Mouse (Mus musculus): ENCODE measurements around the gene 1700028J19Rik.
A peak's percentile ranks its signal among the peaks of the same experiment; 100 is the strongest.

1700028J19Rik gene

GRCm38 (mm10) chr7:44246055-44246983 lies at the start of gene 1700028J19Rik, which contains the start of gene 2410002F23Rik:
Gene 1700028J19Rik, minus strand, starts transcription at chr7:44246695.
Gene 2410002F23Rik, plus strand, starts transcription at chr7:44246722.
- DNase-seq (ENCODE audit: low spot score in 2 of 2), result peak; percentile 87 to 93

DNA sequence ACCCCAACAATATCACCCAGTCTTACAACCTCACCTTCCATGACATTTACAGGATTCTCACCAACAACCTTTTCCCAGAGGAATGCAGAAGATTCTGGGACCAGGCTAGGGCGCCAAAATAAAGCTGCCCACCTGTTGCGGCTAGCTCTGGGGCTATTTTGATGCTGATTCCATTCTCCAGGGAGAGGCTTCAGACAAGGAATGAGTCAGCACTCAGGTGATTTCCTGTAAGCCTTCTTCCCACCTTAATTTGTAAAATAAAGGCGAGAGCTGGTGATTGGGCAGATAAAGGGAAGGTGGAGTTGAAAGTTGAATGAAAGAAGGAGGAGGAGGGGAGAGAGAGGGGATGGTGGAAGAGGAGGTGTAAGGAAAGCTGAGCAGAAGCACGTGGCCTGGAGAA lies 44.9 kb upstream of the 1700028J19Rik start:
- DNase-seq (ENCODE audit: low spot score in 2 of 2), result no peak

- DNase-seq (ENCODE audit: low spot score in 2 of 2), result no peak
These were observed 44.5 kb upstream of the 1700028J19Rik start for GRCm38 (mm10) chr7:44290986-44291385.

- no peak for DNase-seq (ENCODE audit: low spot score in 2 of 2)
These were observed 41.3 kb upstream of the 1700028J19Rik start for GRCm38 (mm10) chr7:44287760-44288159.

DNA sequence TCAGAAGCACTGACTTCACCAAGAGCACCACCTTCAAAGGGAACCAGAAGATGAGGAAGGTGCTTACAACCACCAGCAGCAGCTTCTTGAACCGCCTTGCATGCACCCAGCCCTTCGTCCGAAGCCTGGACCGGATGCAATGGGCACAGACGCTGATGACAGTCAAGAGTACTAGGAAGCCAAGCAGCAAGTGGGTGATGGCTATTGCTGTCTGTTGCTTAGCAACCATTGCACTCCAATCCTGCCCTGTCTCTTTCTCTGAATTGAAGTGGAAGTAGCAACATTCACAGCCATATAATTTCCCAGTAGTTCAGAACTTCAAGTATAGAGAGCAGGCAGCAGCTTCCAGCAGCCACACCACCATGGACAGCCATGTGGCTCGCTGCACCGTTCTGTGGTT lies 35.1 kb upstream of the 1700028J19Rik start:
- DNase-seq (ENCODE audit: low spot score in 2 of 2), result no peak

DNA sequence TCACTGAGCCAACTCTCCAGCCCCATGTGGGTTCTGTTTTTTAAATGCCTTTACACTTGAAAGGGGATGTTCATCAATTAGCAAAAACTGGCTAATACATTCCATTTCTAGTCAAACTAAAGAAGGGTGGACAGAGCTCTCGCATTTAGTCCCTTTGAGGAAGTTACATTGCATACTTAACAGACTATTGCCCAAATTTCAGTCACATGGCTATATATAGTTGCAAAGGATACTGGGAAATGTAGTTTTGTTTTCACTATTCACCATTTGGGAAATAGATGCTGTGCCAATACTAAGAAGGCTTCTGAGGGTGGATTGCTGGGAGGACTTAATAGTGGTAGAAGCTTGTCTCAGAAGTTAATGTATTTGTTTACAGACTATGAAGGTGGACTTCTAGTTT lies 34.5 kb upstream of the 1700028J19Rik start:
- no peak for DNase-seq (ENCODE audit: low spot score in 2 of 2)

- DNase-seq (ENCODE audit: low spot score in 2 of 2), result no peak
These were observed 30.7 kb upstream of the 1700028J19Rik start for GRCm38 (mm10) chr7:44277250-44277622.

DNA sequence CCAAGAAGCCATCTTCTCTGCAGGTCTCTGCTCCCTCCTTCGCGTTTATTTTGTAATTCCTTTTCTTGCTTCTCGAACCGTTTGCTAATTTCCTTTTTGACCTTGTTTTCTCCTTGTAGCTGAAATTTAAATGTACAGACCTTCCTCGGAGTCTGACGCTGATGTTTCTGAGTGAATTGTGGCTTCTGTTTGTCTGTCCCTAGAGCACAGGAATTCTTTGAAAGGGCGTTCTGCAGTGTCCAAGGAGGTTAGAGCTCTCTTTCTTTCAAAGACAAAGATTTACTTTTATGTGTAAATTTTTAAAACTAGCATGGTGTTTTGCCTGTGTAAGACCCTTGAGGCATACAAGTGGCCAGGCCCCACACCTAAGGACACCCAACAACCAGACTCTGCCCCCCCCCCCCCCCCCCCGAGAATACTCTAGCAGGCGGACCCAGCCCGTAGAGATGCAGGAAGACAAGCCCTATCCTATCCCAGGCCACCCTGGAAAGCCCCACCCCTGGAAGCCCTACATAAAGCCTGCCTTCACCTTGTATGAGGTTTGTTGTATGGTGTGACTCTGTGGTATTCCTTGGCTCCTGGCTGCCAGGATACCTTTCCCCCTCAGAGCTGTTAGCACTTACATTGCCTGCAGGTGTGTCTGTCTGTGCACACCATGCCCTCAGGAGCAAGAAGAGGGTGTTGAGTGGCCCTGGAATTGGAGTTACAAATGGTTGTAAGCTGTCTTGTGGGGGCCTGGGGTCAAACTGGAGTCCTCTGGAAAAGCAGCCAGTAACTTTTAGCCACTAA lies 30.2 kb upstream of the 1700028J19Rik start:
- DNase-seq (ENCODE audit: low spot score in 2 of 2), result no peak

DNA sequence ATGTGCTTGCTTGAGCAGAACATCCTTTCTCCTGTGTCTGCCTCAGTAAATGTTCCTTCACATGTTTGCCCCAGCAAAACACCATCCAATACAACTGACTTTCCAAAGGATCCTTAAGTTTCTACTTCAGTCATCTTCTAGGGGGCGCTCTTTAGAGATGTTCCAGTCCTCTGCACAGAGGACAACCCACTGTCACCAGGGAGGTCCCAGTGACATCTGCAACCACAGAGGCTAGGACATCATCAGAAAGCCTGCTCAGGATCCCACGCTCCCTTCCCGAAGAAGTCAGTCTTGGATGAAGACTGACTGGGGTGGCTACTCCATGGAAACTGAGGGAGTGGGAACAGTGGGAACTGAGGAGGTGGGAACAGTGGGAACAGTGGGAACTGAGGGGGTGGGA lies 29.1 kb upstream of the 1700028J19Rik start:
- DNase-seq (ENCODE audit: low spot score in 2 of 2), result no peak

- no peak for DNase-seq (ENCODE audit: low spot score in 2 of 2)
These were observed 27.6 kb upstream of the 1700028J19Rik start for GRCm38 (mm10) chr7:44274096-44274495.

GRCm38 (mm10) chr7:44273446-44273845 lies 27.0 kb upstream of the 1700028J19Rik start:
- DNase-seq (ENCODE audit: low spot score in 2 of 2), result no peak

DNA sequence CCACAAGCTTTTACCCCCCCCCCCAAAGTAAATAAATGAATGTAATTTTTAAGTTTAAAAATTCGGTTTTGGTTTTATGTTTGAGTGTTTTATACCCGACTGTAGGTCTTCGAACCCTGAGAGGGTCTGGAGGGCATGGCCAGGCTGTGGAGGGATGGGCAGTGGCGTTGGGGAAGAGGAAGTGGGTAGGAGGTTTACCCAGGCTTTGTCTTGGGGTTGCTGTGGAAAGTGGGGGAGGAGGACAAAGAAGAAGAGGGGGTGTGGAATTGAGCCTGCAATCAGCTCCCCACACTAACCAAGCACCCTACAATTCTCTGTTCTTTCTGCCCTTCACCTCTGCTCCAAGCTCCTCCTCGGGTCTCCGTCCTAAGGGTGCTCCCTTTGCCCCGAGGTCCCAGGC lies 26.1 kb upstream of the 1700028J19Rik start:
- no peak for DNase-seq (ENCODE audit: low spot score in 2 of 2)

DNA sequence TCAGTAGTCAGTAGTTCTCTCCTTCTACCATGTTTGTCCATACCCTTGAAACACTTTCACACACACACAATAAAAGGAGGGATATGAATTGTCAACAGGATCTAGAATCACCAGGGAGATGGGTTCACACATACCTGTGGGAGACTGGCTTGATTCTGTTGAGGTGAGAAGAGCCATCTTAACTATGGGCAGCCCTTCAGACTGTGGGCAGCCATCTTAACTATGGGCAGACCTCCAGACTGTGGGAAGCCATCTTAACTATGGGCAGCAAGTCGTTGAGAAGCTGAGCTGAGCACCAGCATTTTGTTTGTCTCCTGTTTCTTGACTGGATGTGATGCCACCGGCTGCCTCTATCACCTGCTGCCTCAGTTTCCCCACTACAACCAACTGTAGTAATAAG lies 24.8 kb upstream of the 1700028J19Rik start:
- DNase-seq (ENCODE audit: low spot score in 2 of 2), result no peak

- DNase-seq (ENCODE audit: low spot score in 2 of 2), result no peak
These were observed 22.9 kb upstream of the 1700028J19Rik start for GRCm38 (mm10) chr7:44269397-44269796.

- DNase-seq (ENCODE audit: low spot score in 2 of 2), result no peak
These were observed 21.6 kb upstream of the 1700028J19Rik start for GRCm38 (mm10) chr7:44268117-44268516.

DNA sequence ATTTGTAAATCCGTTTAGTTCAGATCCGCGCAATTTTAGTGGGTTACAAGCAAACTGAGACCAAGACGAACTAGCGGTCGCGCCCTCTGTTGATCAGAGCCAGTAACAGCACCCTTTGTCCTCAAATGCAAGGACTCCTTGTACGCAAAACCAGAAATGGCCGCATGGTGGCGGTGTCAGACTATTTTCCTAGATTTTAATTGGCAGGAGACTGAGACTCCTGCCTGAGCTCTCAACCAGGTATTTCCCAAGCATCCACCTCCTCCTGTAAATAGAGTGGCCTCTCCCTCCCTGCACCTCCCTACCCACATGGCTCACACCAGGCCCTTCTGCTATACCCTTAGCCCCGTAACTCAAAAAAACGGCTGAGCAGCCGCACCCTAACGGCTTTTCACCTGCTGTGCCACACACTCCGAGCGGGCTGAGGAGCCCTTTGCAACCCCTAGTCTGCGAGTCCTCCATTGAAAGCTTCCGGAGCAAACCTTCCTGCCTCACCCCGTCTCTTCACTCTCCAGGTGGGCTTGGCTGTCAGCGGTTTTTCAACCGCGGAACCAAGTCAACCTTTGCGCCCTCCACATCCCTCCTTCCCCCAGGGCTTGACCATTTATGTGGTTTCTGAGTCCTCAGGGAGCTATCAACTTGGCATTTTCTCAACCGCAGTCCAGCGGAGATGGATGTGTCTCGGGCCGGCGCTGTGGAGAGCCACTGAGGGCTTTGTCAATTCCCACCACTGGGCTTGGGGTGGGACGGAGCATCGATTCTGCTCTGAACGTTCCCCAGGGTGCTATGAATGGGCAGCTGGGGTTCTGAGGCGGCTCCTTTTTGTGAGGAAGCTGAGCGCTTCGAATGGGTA lies 16.5 kb upstream of the 1700028J19Rik start:
- DNase-seq (ENCODE audit: low spot score in 2 of 2), result peak; percentile 81 to 94

DNA sequence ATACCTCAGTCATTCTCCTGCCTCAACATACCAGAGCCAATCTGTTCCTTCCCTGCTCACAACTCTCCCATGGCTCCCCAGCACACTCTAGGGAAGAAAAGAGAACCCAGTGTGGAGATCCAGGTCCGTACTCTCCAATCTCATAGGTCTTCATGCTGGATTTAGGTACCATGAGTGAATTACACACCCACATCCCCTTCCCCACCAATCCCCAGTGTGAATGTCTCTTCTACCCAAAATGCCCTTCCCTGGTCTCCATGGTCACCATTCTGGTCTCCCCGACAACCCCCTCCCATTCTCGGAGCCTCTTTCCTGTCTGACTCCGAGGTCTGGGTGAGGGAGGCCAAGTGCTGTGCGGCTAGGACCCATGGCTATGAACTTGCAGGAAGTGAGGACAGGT lies 14.7 kb upstream of the 1700028J19Rik start, which contains the start of gene Gm15517:
TSS of gene Gm15517 (plus strand) at position 301 of the 400 bp plus-strand sequence.
- no peak for DNase-seq (ENCODE audit: low spot score in 2 of 2)

DNA sequence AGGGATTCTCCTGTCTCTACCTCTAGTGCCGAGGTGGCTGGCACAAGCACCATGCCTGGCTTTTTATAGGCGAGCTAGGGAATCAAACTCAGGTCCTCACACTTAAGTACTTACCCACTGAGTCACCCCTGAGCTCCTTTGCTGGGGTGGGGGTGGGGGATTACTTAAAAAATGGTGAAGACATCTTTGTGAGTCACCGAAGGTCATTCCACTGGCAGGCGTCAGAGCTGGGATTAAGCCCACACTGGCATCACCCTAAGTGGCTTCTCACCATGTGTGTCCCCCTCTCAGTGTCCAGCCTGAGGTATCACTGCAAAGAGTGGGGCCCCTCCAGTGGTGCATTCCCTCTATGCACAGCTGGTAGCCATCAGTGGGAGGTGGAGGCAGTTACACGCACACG lies 13.9 kb upstream of the 1700028J19Rik start:
- DNase-seq (ENCODE audit: low spot score in 2 of 2), result no peak

DNA sequence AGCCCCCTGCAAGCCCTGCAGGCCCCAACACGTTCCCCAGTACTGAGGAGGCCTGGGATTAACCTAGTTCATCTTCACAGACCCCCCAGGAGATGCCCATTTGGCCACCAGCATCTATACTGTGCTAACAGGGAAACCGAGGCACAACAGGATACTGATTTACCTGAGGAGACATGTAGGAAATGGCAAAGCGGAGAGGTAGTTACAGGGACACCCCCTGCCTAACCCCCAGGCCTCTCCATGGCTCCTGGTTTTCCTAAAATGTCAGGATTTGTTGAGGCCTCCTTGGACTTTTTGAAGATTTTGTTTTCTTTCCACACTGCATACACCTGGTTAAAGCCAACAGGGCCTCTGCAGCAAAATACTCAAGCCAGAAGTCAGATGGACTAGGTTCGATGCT lies 10.8 kb upstream of the 1700028J19Rik start, which contains the start of gene Acp4:
TSS of gene Acp4 (minus strand) at position 101 of the 400 bp plus-strand sequence.
- no peak for DNase-seq (ENCODE audit: low spot score in 2 of 2)

- no peak for DNase-seq (ENCODE audit: low spot score in 2 of 2)
These were observed 8.4 kb upstream of the 1700028J19Rik start for GRCm38 (mm10) chr7:44254930-44255329.

GRCm38 (mm10) chr7:44253023-44253616 lies 6.6 kb upstream of the 1700028J19Rik start:
- DNase-seq (ENCODE audit: low spot score in 2 of 2), result no peak
